Mouse (Mus musculus): ENCODE measurements around the gene Hspb9.

The Hspb9 gene

DNA sequence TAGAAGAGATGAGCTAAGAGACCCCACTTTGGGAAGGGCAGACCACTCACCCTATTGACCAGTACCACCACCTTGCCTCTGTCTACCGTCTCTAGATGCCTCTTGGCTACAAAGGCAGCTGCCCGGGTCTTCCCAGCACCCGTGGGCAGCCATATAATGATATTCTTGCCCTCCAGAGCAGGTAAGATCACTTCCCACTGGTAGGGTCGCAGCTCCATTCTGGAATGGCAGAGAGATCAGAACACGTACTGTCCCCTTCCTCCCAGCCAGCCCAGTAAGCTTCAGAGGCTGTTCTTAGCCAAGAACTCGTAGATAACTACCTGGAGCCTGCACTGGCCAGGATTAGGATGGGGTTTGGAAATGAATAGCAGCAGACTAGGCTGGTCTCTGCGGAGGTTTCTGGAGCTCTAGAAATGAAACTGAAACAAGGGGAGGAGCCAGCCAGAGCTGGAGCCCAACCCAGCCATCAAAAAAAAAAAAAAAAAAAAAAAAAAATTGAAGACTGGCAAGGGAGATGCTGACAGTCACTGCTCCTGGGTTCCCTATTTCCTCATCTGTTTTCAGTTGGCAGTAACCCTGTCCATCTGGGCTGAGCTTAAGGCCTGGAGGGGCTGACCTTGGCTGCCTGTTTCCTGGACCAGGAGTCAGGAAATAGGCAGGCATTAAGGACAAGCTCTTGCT lies 9.7 kb upstream of the Hspb9 start, which contains the start of gene Dhx58:
Dhx58 (minus strand) TSS at position 421 of the 681 bp plus-strand sequence.
- no peak for DNase-seq (ENCODE audit: extremely low spot score, low read depth, low spot score)

GRCm38 (mm10) chr11:100705095-100705747 lies 8.4 kb upstream of the Hspb9 start:
- no peak for DNase-seq (ENCODE audit: extremely low spot score, low read depth, low spot score)

DNA sequence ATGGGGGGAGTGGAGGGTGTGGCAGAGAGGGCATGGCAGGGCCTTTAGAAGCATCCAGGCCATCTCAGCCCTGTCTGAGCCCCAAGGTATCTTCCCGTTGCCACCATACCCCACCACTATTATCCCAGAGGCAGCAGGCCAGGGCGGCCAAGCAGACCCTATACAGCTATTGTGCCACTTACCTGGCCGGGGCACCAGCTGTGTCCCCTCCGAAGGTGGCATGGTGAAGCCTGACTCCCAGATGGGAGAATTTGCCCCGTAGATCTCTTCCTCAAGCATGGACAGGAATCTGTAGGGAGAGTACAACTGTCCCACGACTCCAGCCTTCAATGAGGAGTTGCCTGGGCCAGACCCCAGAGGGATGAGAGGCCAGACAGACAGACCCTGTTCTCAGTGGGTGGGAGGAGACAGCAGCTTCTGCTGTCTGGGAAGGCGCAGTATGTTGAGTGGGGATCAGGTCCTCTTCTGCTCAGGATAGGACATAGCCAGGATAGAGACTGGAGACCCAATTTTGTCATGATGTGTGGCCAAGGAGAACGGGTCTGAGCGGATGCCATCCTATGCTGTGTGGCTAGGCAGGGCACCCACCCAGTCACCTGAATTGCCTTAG lies 4.3 kb upstream of the Hspb9 start:
- no peak for DNase-seq (ENCODE audit: extremely low spot score, low read depth, low spot score)

GRCm38 (mm10) chr11:100710528-100710927 lies 3.1 kb upstream of the Hspb9 start:
- DNase-seq (ENCODE audit: extremely low spot score, low read depth, low spot score) = no peak

- DNase-seq (ENCODE audit: extremely low spot score, low read depth, low spot score) = no peak
Measured at GRCm38 (mm10) chr11:100710977-100711376, 2.7 kb upstream of the Hspb9 start.

- DNase-seq (ENCODE audit: extremely low spot score, low read depth, low spot score) = no peak
Measured at GRCm38 (mm10) chr11:100711783-100712615, 1.7 kb upstream of the Hspb9 start, which contains the start of gene Kat2a. Kat2a (minus strand) TSS chr11:100712465.

GRCm38 (mm10) chr11:100713174-100713573 lies 476 bp upstream of the Hspb9 start:
- DNase-seq (ENCODE audit: extremely low spot score, low read depth, low spot score) = no peak

DNA sequence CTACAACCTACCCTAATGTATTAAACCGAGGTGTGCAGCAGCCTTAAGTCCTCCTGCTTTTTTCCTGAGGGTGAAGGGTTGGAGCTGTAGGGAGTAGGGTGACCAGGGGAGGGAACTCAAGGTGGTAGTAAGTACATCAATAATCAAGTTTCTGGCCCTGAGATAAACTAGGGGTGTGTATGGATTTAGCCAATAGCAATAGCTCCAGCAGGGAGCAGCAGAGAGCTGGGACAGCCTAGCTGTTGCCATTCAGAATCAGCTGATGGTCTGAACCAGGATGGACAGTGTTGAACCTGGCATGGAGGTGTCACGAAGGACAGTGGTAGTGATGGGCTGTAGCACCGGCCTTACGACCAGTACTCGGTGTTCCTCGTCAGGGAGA lies 875 bp downstream of the Hspb9 start:
- no peak for DNase-seq (ENCODE audit: extremely low spot score, low read depth, low spot score)

DNA sequence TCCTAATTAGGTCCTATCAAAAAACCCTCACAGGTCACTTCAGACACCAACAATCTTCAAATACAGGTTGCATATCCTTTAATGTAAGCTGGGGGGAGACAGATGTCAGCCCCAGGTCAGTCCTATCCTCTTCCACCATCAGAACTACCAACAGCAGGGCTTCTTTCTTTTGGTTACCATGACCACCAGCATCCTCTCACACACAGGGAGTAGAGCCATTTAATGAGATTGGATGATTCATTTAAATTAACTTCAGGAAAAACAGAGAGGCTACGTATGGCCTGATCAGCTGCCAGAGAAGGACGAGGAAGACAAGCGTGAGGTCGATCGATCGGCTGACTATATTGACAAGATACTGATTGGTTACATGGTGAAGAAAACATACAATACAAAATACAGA lies 1.3 kb downstream of the Hspb9 start:
- DNase-seq (ENCODE audit: extremely low spot score, low read depth, low spot score) = no peak

- DNase-seq (ENCODE audit: extremely low spot score, low read depth, low spot score) = no peak
Measured at GRCm38 (mm10) chr11:100716649-100717048, 3.0 kb downstream of the Hspb9 start.

DNA sequence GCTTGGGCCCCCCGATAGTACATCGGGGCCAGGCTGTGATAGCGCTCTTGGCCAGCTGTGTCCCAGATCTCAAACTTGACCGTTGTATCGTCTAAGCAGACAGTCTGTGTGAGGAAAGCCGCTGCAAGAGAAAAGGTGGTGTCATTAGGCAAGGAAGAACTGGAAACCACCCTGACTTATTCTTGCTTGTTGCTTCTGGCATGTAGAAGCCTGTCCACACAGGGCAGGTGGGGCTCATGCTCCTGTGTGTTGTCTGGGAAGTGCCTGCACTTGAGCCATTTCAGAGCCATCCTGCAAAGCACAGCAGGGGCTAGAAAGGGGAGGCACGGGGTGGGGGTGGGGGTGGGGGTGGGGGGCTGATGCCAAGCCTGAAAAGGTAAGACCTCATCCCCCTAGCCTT lies 4.8 kb downstream of the Hspb9 start:
- DNase-seq (ENCODE audit: extremely low spot score, low read depth, low spot score) = no peak

DNA sequence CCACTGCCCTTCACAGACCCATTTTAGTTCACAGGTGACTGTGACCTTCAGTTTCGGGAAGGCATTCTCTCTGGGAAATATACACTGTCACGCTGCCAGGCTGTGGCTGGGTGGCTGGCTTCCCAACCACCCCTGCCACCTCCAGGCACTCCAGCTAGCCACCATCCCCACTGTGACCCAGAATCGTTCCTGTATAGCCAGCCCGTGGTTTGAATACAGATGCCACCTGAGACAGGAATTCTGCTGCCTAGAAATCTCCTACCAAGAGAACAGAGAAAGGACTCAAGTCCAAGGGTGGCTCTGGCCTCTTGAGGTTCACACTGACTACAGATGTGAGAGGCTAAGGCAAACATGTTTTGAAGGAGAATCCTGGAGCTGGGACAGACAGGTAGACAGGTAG lies 5.2 kb downstream of the Hspb9 start:
- no peak for DNase-seq (ENCODE audit: extremely low spot score, low read depth, low spot score)

DNA sequence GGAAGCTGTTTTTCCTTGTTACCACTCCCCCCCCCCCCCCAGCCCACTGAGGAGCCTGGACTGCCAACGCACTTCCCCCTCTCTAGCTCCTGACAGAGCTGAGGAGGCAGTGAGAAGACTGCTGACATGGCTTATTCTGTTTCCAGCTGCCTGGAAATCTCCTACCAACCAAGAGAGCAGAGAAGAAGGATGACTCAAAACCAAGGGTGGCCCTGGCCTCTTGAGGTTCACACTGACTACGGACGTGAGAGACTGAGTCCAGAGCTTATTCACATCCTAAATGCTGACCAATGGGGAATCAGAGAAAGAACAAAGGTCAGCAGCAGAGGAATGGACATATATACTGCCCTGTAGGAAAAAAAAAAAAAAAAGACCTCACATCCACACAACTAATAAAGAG lies 5.7 kb downstream of the Hspb9 start:
- no peak for DNase-seq (ENCODE audit: extremely low spot score, low read depth, low spot score)

GRCm38 (mm10) chr11:100719893-100720292 lies 6.2 kb downstream of the Hspb9 start:
- DNase-seq (ENCODE audit: extremely low spot score, low read depth, low spot score) = no peak

- no peak for DNase-seq (ENCODE audit: extremely low spot score, low read depth, low spot score)
Measured at GRCm38 (mm10) chr11:100720345-100720744, 6.7 kb downstream of the Hspb9 start.

DNA sequence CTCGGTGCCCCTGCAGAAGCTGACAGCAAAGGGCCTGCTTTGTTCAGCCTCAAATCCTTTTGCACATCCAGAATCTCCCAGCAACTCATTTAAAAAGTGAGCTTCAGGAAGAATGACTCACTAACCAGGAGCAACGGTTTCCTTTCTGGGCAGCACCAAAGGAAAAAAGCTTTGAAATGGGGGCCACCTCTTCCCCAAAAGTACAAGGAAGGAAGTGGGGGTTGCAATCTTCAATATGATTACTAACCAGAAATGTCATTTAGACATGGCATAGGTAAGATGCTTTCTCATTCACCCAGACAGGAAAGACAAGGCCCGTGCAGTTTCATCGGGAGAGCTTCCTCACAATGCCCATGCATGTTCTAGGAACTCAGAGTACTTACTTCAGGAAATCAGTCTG lies 7.6 kb downstream of the Hspb9 start:
- DNase-seq (ENCODE audit: extremely low spot score, low read depth, low spot score) = no peak

- no peak for DNase-seq (ENCODE audit: extremely low spot score, low read depth, low spot score)
Measured at GRCm38 (mm10) chr11:100721776-100722492, 8.3 kb downstream of the Hspb9 start.

GRCm38 (mm10) chr11:100722493-100723028 lies 8.9 kb downstream of the Hspb9 start:
- DNase-seq (ENCODE audit: extremely low spot score, low read depth, low spot score) = no peak

DNA sequence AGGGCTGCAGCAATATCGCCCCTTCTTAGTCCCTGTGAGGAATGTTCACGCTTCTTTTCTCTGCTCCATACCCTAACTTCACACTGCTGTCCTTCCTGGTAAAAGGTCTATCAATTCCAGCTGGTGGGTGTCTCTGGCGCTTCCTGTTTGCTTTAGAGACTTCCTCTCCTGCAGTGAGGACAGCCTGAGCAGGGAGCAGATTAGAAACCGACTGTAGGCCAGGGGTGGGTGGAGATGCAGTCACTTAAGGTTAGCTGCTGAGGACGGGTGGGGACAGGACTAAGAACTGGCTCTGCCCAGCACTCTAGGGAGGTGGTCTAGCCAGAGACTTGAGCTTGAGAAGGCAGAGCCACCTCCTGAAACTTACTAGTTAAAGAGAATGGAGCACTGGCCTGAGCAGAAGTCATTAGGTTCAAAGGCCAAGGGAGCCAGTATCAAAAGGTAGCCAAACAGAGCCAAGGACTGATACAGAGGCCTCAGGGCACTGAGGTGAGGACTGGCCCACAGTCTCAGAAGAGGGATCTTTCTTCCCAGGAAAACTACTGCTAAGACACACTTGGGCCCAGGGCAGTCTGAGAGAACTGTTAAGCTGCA lies 11.4 kb downstream of the Hspb9 start:
- no peak for DNase-seq (ENCODE audit: extremely low spot score, low read depth, low spot score)

DNA sequence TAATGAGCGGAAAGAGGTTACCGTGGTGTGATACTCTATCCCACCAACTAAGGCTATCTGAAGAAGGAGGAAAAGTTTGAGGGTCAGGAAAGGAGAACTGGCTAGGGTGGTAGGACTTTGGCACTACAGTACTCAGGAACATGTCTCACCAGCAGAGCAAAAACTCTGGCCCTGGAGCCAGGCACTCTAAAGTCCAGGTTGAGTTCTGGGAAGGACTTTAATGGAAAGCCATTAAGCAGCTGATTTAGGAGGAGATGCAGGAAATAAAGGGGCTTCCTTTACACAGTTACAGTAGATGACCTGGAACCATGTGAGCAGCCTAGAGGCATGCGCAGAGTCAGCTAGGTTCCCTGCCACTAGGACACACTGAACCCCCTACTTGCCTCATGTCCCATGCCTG lies 13.6 kb downstream of the Hspb9 start:
- no peak for DNase-seq (ENCODE audit: extremely low spot score, low read depth, low spot score)

All from hindlimb bud, embryonic 11.5 days (tissue).